Mouse (Mus musculus): ENCODE measurements around the gene Sp3. TPM values are rescaled to one million over a fixed set of nuclear protein-coding genes. Genes with fewer than 3 reads are reported as not detected.
"Not testable (repeated sequence)": the region's sequence is repeated elsewhere in the genome, so short reads cannot be mapped to it uniquely, and the experiment has no call there.

Gene Sp3
- polyA plus RNA-seq, 1 experiment, result 8.4 TPM

- TF ChIP-seq MYOG (IDR thresholded peaks at IDR 0.05; ENCODE audit: control insufficient read depth in 1 of 3, insufficient read depth in 1 of 3, insufficient read length in 2 of 3, low read depth in 2 of 3) (no peak), MAX (IDR thresholded peaks at IDR 0.05; ENCODE audit: low read depth) (no peak), TCF3 (IDR thresholded peaks at IDR 0.05; ENCODE audit: insufficient read length, low read depth) (no peak), MYOD1 (IDR thresholded peaks at IDR 0.05; ENCODE audit: control insufficient read depth in 1 of 3, insufficient read length in 2 of 3, low read depth in 2 of 3) (no peak), POLR2AphosphoS2 (IDR thresholded peaks at IDR 0.05; ENCODE audit: insufficient read length, low read depth) (no peak), REST (IDR thresholded peaks at IDR 0.05; ENCODE audit: insufficient read depth, insufficient read length) (no peak), TCF12 (IDR thresholded peaks at IDR 0.05; ENCODE audit: insufficient read depth, poor library complexity, severe bottlenecking) (no peak), E2F4 (IDR thresholded peaks at IDR 0.05; ENCODE audit: insufficient read depth) (no peak), POLR2A (IDR thresholded peaks at IDR 0.05; ENCODE audit: insufficient read length, low read depth) (no peak), SRF (IDR thresholded peaks at IDR 0.05; ENCODE audit: control insufficient read depth, insufficient read length, low read depth) (no peak), USF1 (IDR thresholded peaks at IDR 0.05; ENCODE audit: low read depth) (no peak), CEBPB (IDR thresholded peaks at IDR 0.05; ENCODE audit: insufficient read depth, poor library complexity, severe bottlenecking) (no peak)
- Histone ChIP-seq H3ac (ENCODE audit: control insufficient read depth, insufficient read length) (no peak overlapping the region), H3K36me3 (ENCODE audit: control insufficient read depth, insufficient read depth) (no peaks in the 10 kb centered on the region), H3K27me3 (ENCODE audit: control insufficient read depth, insufficient read depth, insufficient read length) (no peaks in the 10 kb centered on the region), H3K4me2 (ENCODE audit: low read depth) (peak overlapping the region; percentile 39), H3K4me3 (no peak overlapping the region), H3K79me2 (ENCODE audit: control insufficient read depth, insufficient read depth) (no peaks in the 10 kb centered on the region)
Measured at GRCm38 (mm10) chr2:72995346-72996097, 15.3 kb upstream of the Sp3 start.

- H3ac ChIP-seq (ENCODE audit: control insufficient read depth, insufficient read length), result no peak overlapping the region
- no peaks in the 10 kb centered on the region for H3K79me2 ChIP-seq (ENCODE audit: control insufficient read depth, insufficient read depth)
- H3K36me3 ChIP-seq (ENCODE audit: control insufficient read depth, insufficient read depth), result no peaks in the 10 kb centered on the region
- no peak overlapping the region for H3K4me3 ChIP-seq
- TF ChIP-seq MYOG (IDR thresholded peaks at IDR 0.05; ENCODE audit: control insufficient read depth in 1 of 3, insufficient read depth in 1 of 3, insufficient read length in 2 of 3, low read depth in 2 of 3), result no peak
- H3K27me3 ChIP-seq (ENCODE audit: control insufficient read depth, insufficient read depth, insufficient read length), result no peaks in the 10 kb centered on the region
- no peak overlapping the region for H3K4me2 ChIP-seq (ENCODE audit: low read depth)
Measured at GRCm38 (mm10) chr2:72994165-72994564, 13.9 kb upstream of the Sp3 start.

GRCm38 (mm10) chr2:72992497-72992896 lies 12.3 kb upstream of the Sp3 start:
- Histone ChIP-seq H3K4me3 (no peak overlapping the region), H3K4me2 (ENCODE audit: low read depth) (no peak overlapping the region), H3K27me3 (ENCODE audit: control insufficient read depth, insufficient read depth, insufficient read length) (no peaks in the 10 kb centered on the region), H3K79me2 (ENCODE audit: control insufficient read depth, insufficient read depth) (no peaks in the 10 kb centered on the region), H3ac (ENCODE audit: control insufficient read depth, insufficient read length) (no peak overlapping the region), H3K36me3 (ENCODE audit: control insufficient read depth, insufficient read depth) (peaks cover 3% of the 10 kb centered on the region)
- TF ChIP-seq USF1 (IDR thresholded peaks at IDR 0.05; ENCODE audit: low read depth) (no peak), POLR2AphosphoS2 (IDR thresholded peaks at IDR 0.05; ENCODE audit: insufficient read length, low read depth) (no peak), SRF (IDR thresholded peaks at IDR 0.05; ENCODE audit: control insufficient read depth, insufficient read length, low read depth) (no peak)

- H3ac ChIP-seq (ENCODE audit: control insufficient read depth, insufficient read length); H3K4me3 ChIP-seq; H3K79me2 ChIP-seq (ENCODE audit: control insufficient read depth, insufficient read depth); H3K4me2 ChIP-seq (ENCODE audit: low read depth); H3K36me3 ChIP-seq (ENCODE audit: control insufficient read depth, insufficient read depth); H3K27me3 ChIP-seq (ENCODE audit: control insufficient read depth, insufficient read depth, insufficient read length): not testable (repeated sequence)
Measured at GRCm38 (mm10) chr2:72988945-72989344, 8.7 kb upstream of the Sp3 start.

- Histone ChIP-seq H3ac (ENCODE audit: control insufficient read depth, insufficient read length) (no peak within 1 kb of the TSS), H3K4me2 (ENCODE audit: low read depth) (no peak within 1 kb of the TSS), H3K79me2 (ENCODE audit: control insufficient read depth, insufficient read depth) (no peaks in the 10 kb centered on the region), H3K27me3 (ENCODE audit: control insufficient read depth, insufficient read depth, insufficient read length) (no peaks in the 10 kb centered on the region), H3K36me3 (ENCODE audit: control insufficient read depth, insufficient read depth) (peaks cover 3% of the 10 kb centered on the region), H3K4me3 (no peak within 1 kb of the TSS)
- no peak for TF ChIP-seq TCF3 (IDR thresholded peaks at IDR 0.05; ENCODE audit: insufficient read length, low read depth)
- no peak for TF ChIP-seq E2F4 (IDR thresholded peaks at IDR 0.05; ENCODE audit: insufficient read depth)
- TF ChIP-seq SRF (IDR thresholded peaks at IDR 0.05; ENCODE audit: control insufficient read depth, insufficient read length, low read depth), result no peak
- no peak for TF ChIP-seq MAX (IDR thresholded peaks at IDR 0.05; ENCODE audit: low read depth)
- TF ChIP-seq USF1 (IDR thresholded peaks at IDR 0.05; ENCODE audit: low read depth), result no peak
- TF ChIP-seq POLR2A (IDR thresholded peaks at IDR 0.05; ENCODE audit: insufficient read length, low read depth), result no peak
- TF ChIP-seq REST (IDR thresholded peaks at IDR 0.05; ENCODE audit: insufficient read depth, insufficient read length), result no peak
- no peak for TF ChIP-seq MYOG (IDR thresholded peaks at IDR 0.05; ENCODE audit: control insufficient read depth in 1 of 3, insufficient read depth in 1 of 3, insufficient read length in 2 of 3, low read depth in 2 of 3)
Measured at GRCm38 (mm10) chr2:72986616-72987015, 6.4 kb upstream of the Sp3 start, which contains the start of gene Gm11084. Gene Gm11084, minus strand, starts transcription at chr2:72986716.

- H3K27me3 ChIP-seq (ENCODE audit: control insufficient read depth, insufficient read depth, insufficient read length), result no peaks in the 10 kb centered on the region
- no peak overlapping the region for H3K4me2 ChIP-seq (ENCODE audit: low read depth)
- H3K79me2 ChIP-seq (ENCODE audit: control insufficient read depth, insufficient read depth), result no peaks in the 10 kb centered on the region
- H3K4me3 ChIP-seq, result no peak overlapping the region
- H3ac ChIP-seq (ENCODE audit: control insufficient read depth, insufficient read length), result no peak overlapping the region
- H3K36me3 ChIP-seq (ENCODE audit: control insufficient read depth, insufficient read depth), result peaks cover 3% of the 10 kb centered on the region
- no peak for TF ChIP-seq POLR2A (IDR thresholded peaks at IDR 0.05; ENCODE audit: insufficient read length, low read depth)
- no peak for TF ChIP-seq SRF (IDR thresholded peaks at IDR 0.05; ENCODE audit: control insufficient read depth, insufficient read length, low read depth)
- TF ChIP-seq POLR2AphosphoS2 (IDR thresholded peaks at IDR 0.05; ENCODE audit: insufficient read length, low read depth), result no peak
- TF ChIP-seq MYOG (IDR thresholded peaks at IDR 0.05; ENCODE audit: control insufficient read depth in 1 of 3, insufficient read depth in 1 of 3, insufficient read length in 2 of 3, low read depth in 2 of 3), result no peak
- TF ChIP-seq TCF12 (IDR thresholded peaks at IDR 0.05; ENCODE audit: insufficient read depth, poor library complexity, severe bottlenecking), result no peak
- TF ChIP-seq MAX (IDR thresholded peaks at IDR 0.05; ENCODE audit: low read depth), result no peak
- no peak for TF ChIP-seq USF1 (IDR thresholded peaks at IDR 0.05; ENCODE audit: low read depth)
Measured at GRCm38 (mm10) chr2:72985516-72985915, 5.3 kb upstream of the Sp3 start.
